Mouse (Mus musculus) forebrain, embryonic 15.5 days (tissue): ENCODE measurements around the gene Lap3. TPM values are rescaled to one million over a fixed set of nuclear protein-coding genes. Genes with fewer than 3 reads are reported as not detected.

Experiments
- ATAC-seq: fragments of 200-750 bp; cut with Nextera tagmentation; replicated peaks from 2 replicates; pipeline ENCODE4 v1.8.0; 2017; ENCODE audit warnings: mild to moderate bottlenecking, moderate TSS enrichment, moderate library complexity
- H3K27ac ChIP-seq: fragments of 300-500 bp; sonication (generic); replicated peaks from 2 replicates; pipeline ENCODE4 v1.5.1; 2015; ENCODE audit warnings: mild to moderate bottlenecking, inconsistent platforms
- H3K27me3 ChIP-seq: fragments of 300-500 bp; sonication (generic); 2 replicates; pipeline ENCODE4 v1.6.1; 2015; ENCODE audit warnings: inconsistent platforms
- H3K36me3 ChIP-seq: fragments of 300-500 bp; sonication (generic); 2 replicates; pipeline ENCODE4 v1.6.1; 2015; ENCODE audit warnings: mild to moderate bottlenecking, inconsistent platforms
- H3K4me1 ChIP-seq: fragments of 300-500 bp; sonication (generic); 2 replicates; pipeline ENCODE4 v1.6.1; 2015; ENCODE audit warnings: inconsistent platforms
- H3K4me2 ChIP-seq: fragments of 300-500 bp; sonication (generic); replicated peaks from 2 replicates; pipeline ENCODE4 v1.6.1; 2015; ENCODE audit warnings: mild to moderate bottlenecking, inconsistent platforms
- H3K4me3 ChIP-seq: fragments of 300-500 bp; sonication (generic); 2 replicates; pipeline ENCODE4 v1.5.1; 2015; ENCODE audit warnings: mild to moderate bottlenecking, inconsistent platforms
- H3K9ac ChIP-seq: fragments of 300-500 bp; sonication (generic); replicated peaks from 2 replicates; pipeline ENCODE4 v1.6.1; 2015; ENCODE audit warnings: mild to moderate bottlenecking, inconsistent platforms
- H3K9me3 ChIP-seq: fragments of 300-500 bp; sonication (generic); 2 replicates; pipeline ENCODE4 v1.6.1; 2016; ENCODE audit warnings: inconsistent platforms
- WGBS: fragments of 180-500 bp; shearing (Covaris S2); methylation state at CpG from one replicate; pipeline ENCODE4 v1.1.7; 2015; ENCODE audit warnings: mixed read lengths; 5-methylcytosine and 5-hydroxymethylcytosine counted together
- polyA plus RNA-seq: library from polyadenylated mRNA; unstranded; fragments of >200 nt; fragmentation: Nextera tagmentation; extraction: Ambion mirVana; gene quantifications from 2 replicates; pipeline ENCODE4 v1.2.1, GENCODE M21; 2015

The Lap3 gene
- polyA plus RNA-seq, 1 experiment from 2014 or later: 40.6 TPM

- Histone ChIP-seq H3K9ac (no peak overlapping the region), H3K27ac (no peak overlapping the region), H3K4me2 (no peak overlapping the region), H3K9me3 (no peaks in the 10 kb centered on the region), H3K4me3 (no peak overlapping the region), H3K36me3 (peaks cover 65% of the 10 kb centered on the region), H3K4me1 (peaks cover 1% of the 10 kb centered on the region; the same call in 1 of the 2 replicates), H3K27me3 (no peaks in the 10 kb centered on the region)
- 89% methylated on average over 3 of the region's 3 CpGs for WGBS
- ATAC-seq: no peak
Measured at GRCm38 (mm10) chr5:45529696-45530095, 36.5 kb downstream of the Lap3 start.

- Histone ChIP-seq H3K36me3 (peaks cover 23% of the 10 kb centered on the region), H3K9me3 (no peaks in the 10 kb centered on the region), H3K27ac (no peak overlapping the region), H3K27me3 (no peaks in the 10 kb centered on the region), H3K4me2 (peak overlapping the region; percentile 26), H3K4me3 (no peak overlapping the region), H3K4me1 (peaks cover 3% of the 10 kb centered on the region; the same call in 1 of the 2 replicates), H3K9ac (no peak overlapping the region)
- 4% methylated on average over 17 of the region's 17 CpGs for WGBS
- ATAC-seq: peak; percentile 89
Measured at GRCm38 (mm10) chr5:45534319-45535098, 41.3 kb downstream of the Lap3 start.

- ATAC-seq: no peak
- H3K9ac ChIP-seq: no peak overlapping the region
Measured at GRCm38 (mm10) chr5:45535177-45535576, 42.0 kb downstream of the Lap3 start.

GRCm38 (mm10) chr5:45539502-45539901 lies 46.3 kb downstream of the Lap3 start:
- 64% methylated on average over 10 of the region's 10 CpGs for WGBS
- ATAC-seq: no peak
- H3K4me2 ChIP-seq: no peak overlapping the region
- no peak overlapping the region for H3K9ac ChIP-seq
- H3K27me3 ChIP-seq: no peaks in the 10 kb centered on the region
- H3K4me3 ChIP-seq: no peak overlapping the region
- no peak overlapping the region for H3K27ac ChIP-seq
- no peaks in the 10 kb centered on the region for H3K9me3 ChIP-seq
- H3K36me3 ChIP-seq: no peaks in the 10 kb centered on the region
- peaks cover 3% of the 10 kb centered on the region; the same call in 1 of the 2 replicates for H3K4me1 ChIP-seq

More at GRCm38 (mm10) chr5:45535177-45535576, 42.0 kb downstream of the Lap3 start:
- Histone ChIP-seq H3K9me3 (no peaks in the 10 kb centered on the region), H3K4me1 (peaks cover 3% of the 10 kb centered on the region; the same call in 1 of the 2 replicates), H3K27ac (no peak overlapping the region), H3K4me3 (no peak overlapping the region), H3K27me3 (no peaks in the 10 kb centered on the region), H3K4me2 (no peak overlapping the region), H3K36me3 (peaks cover 18% of the 10 kb centered on the region)
- WGBS: 67% methylated on average over 4 of the region's 4 CpGs

- H3K9me3 ChIP-seq: no peaks in the 10 kb centered on the region
- no peak for ATAC-seq
Measured at GRCm38 (mm10) chr5:45543374-45543773, 50.2 kb downstream of the Lap3 start.

GRCm38 (mm10) chr5:45549586-45549985 lies 56.4 kb downstream of the Lap3 start:
- H3K36me3 ChIP-seq: no peaks in the 10 kb centered on the region
- no peaks in the 10 kb centered on the region for H3K27me3 ChIP-seq
- no peaks in the 10 kb centered on the region for H3K9me3 ChIP-seq
- no peak overlapping the region for H3K27ac ChIP-seq
- ATAC-seq: no peak
- 93% methylated on average over 1 of the region's 1 CpGs for WGBS
- no peak overlapping the region for H3K4me3 ChIP-seq
- no peak overlapping the region for H3K9ac ChIP-seq
- H3K4me2 ChIP-seq: no peak overlapping the region
- H3K4me1 ChIP-seq: no peaks in the 10 kb centered on the region

More at GRCm38 (mm10) chr5:45543374-45543773, 50.2 kb downstream of the Lap3 start:
- Histone ChIP-seq H3K27me3 (no peaks in the 10 kb centered on the region), H3K4me3 (no peak overlapping the region), H3K9ac (no peak overlapping the region), H3K36me3 (no peaks in the 10 kb centered on the region), H3K27ac (no peak overlapping the region), H3K4me2 (no peak overlapping the region), H3K4me1 (no peaks in the 10 kb centered on the region)
- 67% methylated on average over 5 of the region's 5 CpGs for WGBS

Other genes with a start within 250 kb of the Lap3 start
- 107 and 110 TPM in 2 replicates for gene Qdpr, start 43.1 kb upstream of the Lap3 start, polyA plus RNA-seq
- 0.20 and 0.37 TPM in 2 replicates for gene Clrn2, start 39.6 kb upstream of the Lap3 start, polyA plus RNA-seq
- 302 TPM in 2 replicates for gene Med28, start 26.9 kb downstream of the Lap3 start, polyA plus RNA-seq
- 3.7 and 4.2 TPM in 2 replicates for gene Fam184b, start 146.2 kb downstream of the Lap3 start, polyA plus RNA-seq
- 25.7 and 26.5 TPM in 2 replicates for gene Ncapg, start 176.5 kb downstream of the Lap3 start, polyA plus RNA-seq